Mouse (Mus musculus) MEL (cell line): ENCODE measurements at regions not wholly inside any gene's neighbourhood (a gene's known extent, or its start where the extent isn't known, plus 50 kb on each side); places are given as distances from the start of the nearest gene placed in this dataset.

ENCODE experiments used
- DNase-seq: peaks from one replicate; pipeline ENCODE4 v3.0.0; 2011; ENCODE audit warnings: low read depth, low spot score
- H3K27ac ChIP-seq: 2 replicates; pipeline ENCODE4 v1.5.1; 2012; ENCODE audit warnings: low read depth, mild to moderate bottlenecking, control low read depth, low read length, moderate library complexity; ENCODE audit not compliant: control insufficient read depth
- H3K27me3 ChIP-seq, 2 experiments: fragments of 150-350 bp in 1 of 2; sonication (generic) in 1 of 2; 2 replicates each; pipeline ENCODE4 v1.6.1; 2012; ENCODE audit warnings: low read length in 2 of 2, mild to moderate bottlenecking in 2 of 2, improper control_type of control experiment in 1 of 2, moderate library complexity in 1 of 2; ENCODE audit not compliant: insufficient read depth in 2 of 2, control insufficient read depth in 1 of 2
- H3K36me3 ChIP-seq, 2 experiments: 2 replicates each; pipeline ENCODE4 v1.6.1; 2012 to 2014; ENCODE audit warnings: low read length in 2 of 2, improper control_type of control experiment in 1 of 2, inconsistent platforms in 1 of 2, mild to moderate bottlenecking in 1 of 2; ENCODE audit not compliant: insufficient read depth in 2 of 2, control insufficient read depth in 1 of 2
- H3K4me1 ChIP-seq, 2 experiments: fragments of 150-350 bp in 1 of 2; sonication (generic) in 1 of 2; 2 replicates each; pipeline ENCODE4 v1.6.1; 2012; ENCODE audit warnings: low read length in 2 of 2, improper control_type of control experiment in 1 of 2, mild to moderate bottlenecking in 1 of 2; ENCODE audit not compliant: insufficient read depth in 2 of 2, control insufficient read depth in 1 of 2
- H3K4me3 ChIP-seq, 2 experiments: fragments of 150-350 bp in 1 of 2; sonication (generic) in 1 of 2; 2 replicates each; pipeline ENCODE4 v1.5.1; 2012; ENCODE audit warnings: low read depth in 2 of 2, low read length in 2 of 2, mild to moderate bottlenecking in 2 of 2, moderate library complexity in 2 of 2, control low read depth in 1 of 2, improper control_type of control experiment in 1 of 2; ENCODE audit not compliant: control insufficient read depth in 1 of 2, insufficient read depth in 1 of 2
- H3K79me2 ChIP-seq: 2 replicates; pipeline ENCODE4 v1.6.1; 2012; ENCODE audit warnings: mild to moderate bottlenecking, low read length, moderate library complexity; ENCODE audit not compliant: control insufficient read depth, poor library complexity, insufficient read depth
- H3K9ac ChIP-seq: 2 replicates; pipeline ENCODE4 v1.6.1; 2012; ENCODE audit warnings: low read depth, mild to moderate bottlenecking, control low read depth, low read length, moderate library complexity; ENCODE audit not compliant: control insufficient read depth, poor library complexity, severe bottlenecking
- H3K9me3 ChIP-seq: fragments of 150-350 bp; sonication (generic); replicated peaks from 2 replicates; pipeline ENCODE4 v1.6.1; 2012; ENCODE audit warnings: mild to moderate bottlenecking, low read length, improper control_type of control experiment, moderate library complexity; ENCODE audit not compliant: insufficient read depth
- BHLHE40 ChIP-seq: IDR thresholded peaks from 2 replicates; pipeline ENCODE4 v1.6.1; 2012; ENCODE audit warnings: low read depth, mild to moderate bottlenecking, inconsistent platforms, low read length, improper control_type of control experiment, borderline replicate concordance
- E2F4 ChIP-seq: IDR thresholded peaks from 2 replicates; pipeline ENCODE4 v1.6.1; 2011; ENCODE audit warnings: low read depth, low read length, improper control_type of control experiment, borderline replicate concordance
- ETS1 ChIP-seq: IDR thresholded peaks from 2 replicates; pipeline ENCODE4 v1.6.1; 2012; ENCODE audit warnings: low read depth, mild to moderate bottlenecking, inconsistent platforms, low read length, improper control_type of control experiment, moderate library complexity
- GABPA ChIP-seq: IDR thresholded peaks from 2 replicates; pipeline ENCODE4 v1.6.1; 2012; ENCODE audit warnings: low read depth, mild to moderate bottlenecking, inconsistent platforms, low read length, improper control_type of control experiment, moderate library complexity
- GATA1 ChIP-seq: IDR thresholded peaks from 2 replicates; pipeline ENCODE4 v1.6.1; 2011; ENCODE audit warnings: low read depth, low read length, improper control_type of control experiment
- HCFC1 ChIP-seq: IDR thresholded peaks from 2 replicates; pipeline ENCODE4 v1.6.1; 2012; ENCODE audit warnings: low read depth, mild to moderate bottlenecking, inconsistent platforms, low read length, improper control_type of control experiment, moderate library complexity
- MAFK ChIP-seq: IDR thresholded peaks from 2 replicates; pipeline ENCODE4 v1.6.1; 2011; ENCODE audit warnings: low read depth, mild to moderate bottlenecking, low read length, improper control_type of control experiment, borderline replicate concordance
- MAX ChIP-seq: IDR thresholded peaks from 2 replicates; pipeline ENCODE4 v1.6.1; 2011; ENCODE audit warnings: low read length, improper control_type of control experiment
- MAZ ChIP-seq: IDR thresholded peaks from 2 replicates; pipeline ENCODE4 v1.6.1; 2012; ENCODE audit warnings: low read depth, mild to moderate bottlenecking, inconsistent platforms, low read length, improper control_type of control experiment
- MEF2A ChIP-seq: IDR thresholded peaks from 2 replicates; pipeline ENCODE4 v1.6.1; 2014; ENCODE audit warnings: low read depth, mild to moderate bottlenecking, inconsistent platforms, low read length, improper control_type of control experiment; ENCODE audit not compliant: poor library complexity, insufficient replicate concordance, severe bottlenecking; ENCODE audit errors: extremely low read depth
- NRF1 ChIP-seq: IDR thresholded peaks from 2 replicates; pipeline ENCODE4 v1.6.1; 2014; ENCODE audit warnings: low read depth, mild to moderate bottlenecking, inconsistent platforms, low read length, improper control_type of control experiment, moderate library complexity; ENCODE audit not compliant: poor library complexity, insufficient read depth, severe bottlenecking
- POLR2A ChIP-seq, 2 experiments: IDR thresholded peaks; 2 replicates each; pipeline ENCODE4 v1.6.1; 2011 to 2012; ENCODE audit warnings: low read length in 2 of 2, mild to moderate bottlenecking in 2 of 2, control low read depth in 1 of 2, improper control_type of control experiment in 1 of 2, low read depth in 1 of 2, moderate library complexity in 1 of 2; ENCODE audit not compliant: control insufficient read depth in 1 of 2, insufficient read depth in 1 of 2, poor library complexity in 1 of 2
- POLR2AphosphoS2 ChIP-seq: IDR thresholded peaks from 2 replicates; pipeline ENCODE4 v1.6.1; 2011; ENCODE audit warnings: low read length, improper control_type of control experiment
- RCOR1 ChIP-seq: IDR thresholded peaks from 2 replicates; pipeline ENCODE4 v1.6.1; 2012; ENCODE audit warnings: low read depth, mild to moderate bottlenecking, inconsistent platforms, low read length, improper control_type of control experiment
- SIN3A ChIP-seq: IDR thresholded peaks from 2 replicates; pipeline ENCODE4 v1.6.1; 2012; ENCODE audit warnings: low read length, improper control_type of control experiment, inconsistent platforms
- SMC3 ChIP-seq: IDR thresholded peaks from 2 replicates; pipeline ENCODE4 v1.6.1; 2011; ENCODE audit warnings: low read depth, low read length, improper control_type of control experiment
- TBP ChIP-seq: IDR thresholded peaks from 2 replicates; pipeline ENCODE4 v1.8.0; 2011; ENCODE audit warnings: low read depth, low read length, improper control_type of control experiment
- UBTF ChIP-seq: IDR thresholded peaks from 2 replicates; pipeline ENCODE4 v1.6.1; 2012; ENCODE audit warnings: low read depth, mild to moderate bottlenecking, inconsistent platforms, low read length, improper control_type of control experiment, moderate library complexity, borderline replicate concordance; ENCODE audit not compliant: insufficient read depth
- ZC3H11A ChIP-seq: IDR thresholded peaks from 2 replicates; pipeline ENCODE4 v1.6.1; 2012; ENCODE audit warnings: low read depth, mild to moderate bottlenecking, inconsistent platforms, low read length, improper control_type of control experiment
- ZKSCAN1 ChIP-seq: IDR thresholded peaks from 2 replicates; pipeline ENCODE4 v1.6.1; 2012; ENCODE audit warnings: low read depth, mild to moderate bottlenecking, inconsistent platforms, low read length, improper control_type of control experiment, moderate library complexity
- ZNF384 ChIP-seq: IDR thresholded peaks from 2 replicates; pipeline ENCODE4 v1.6.1; 2012; ENCODE audit warnings: low read depth, mild to moderate bottlenecking, inconsistent platforms, low read length, improper control_type of control experiment

GRCm38 (mm10) chr6:91582338-91582737, 66.6 kb downstream of the Lsm3 start (continued):
- TF ChIP-seq ZKSCAN1, result no peak

GRCm38 (mm10) chr6:91583346-91583745, 67.6 kb downstream of the Lsm3 start:
- Histone ChIP-seq H3K27me3 (peaks cover 2 to 3% of the 10 kb centered on the region in 2 experiments; a peak in 2 of 4 replicates), H3K4me1 (no peaks in the 10 kb centered on the region), H3K36me3 (no peaks in the 10 kb centered on the region), H3K27ac (no peak overlapping the region), H3K9ac (no peak overlapping the region), H3K4me3 (no peak overlapping the region), H3K79me2 (no peaks in the 10 kb centered on the region), H3K9me3 (no peaks in the 10 kb centered on the region)
- TF ChIP-seq ZNF384 (no peak), MAX (no peak), UBTF (no peak), ETS1 (no peak), ZKSCAN1 (no peak), MAFK (no peak), MAZ (no peak)
- no peak for DNase-seq

- H3K27me3 ChIP-seq, result peaks cover 0 to 3% of the 10 kb centered on the region in 2 experiments; a peak in 1 of 4 replicates
- no peaks in the 10 kb centered on the region for H3K9me3 ChIP-seq
- H3K79me2 ChIP-seq, result no peaks in the 10 kb centered on the region
- no peak overlapping the region for H3K27ac ChIP-seq
- H3K4me1 ChIP-seq, result no peaks in the 10 kb centered on the region
- no peak for DNase-seq
- H3K36me3 ChIP-seq, result no peaks in the 10 kb centered on the region
- TF ChIP-seq MAX (no peak), POLR2AphosphoS2 (no peak), HCFC1 (no peak), ZC3H11A (no peak), GATA1 (no peak), TBP (no peak), MAFK (no peak), GABPA (no peak), SMC3 (no peak), BHLHE40 (no peak), RCOR1 (no peak), MEF2A (no peak), SIN3A (no peak), POLR2A (IDR thresholded peaks at IDR 0.05; ENCODE audit: control insufficient read depth in 1 of 2, insufficient read depth in 1 of 2, low read depth in 1 of 2, low read length in 2 of 2, poor library complexity in 1 of 2) (no peak), NRF1 (no peak), E2F4 (no peak)
- TF ChIP-seq, all 39 proteins: peak for 0
- Histone ChIP-seq H3K4me3 (no peak overlapping the region), H3K9ac (no peak overlapping the region)
These were observed 69.8 kb downstream of the Lsm3 start for GRCm38 (mm10) chr6:91585543-91585942.
